ENCODE assay signal across 25 mouse cellular contexts in genomic region chr1:66804710-66805109, GRCm38 (mm10). TPM values are rescaled to one million over a fixed set of nuclear protein-coding genes. Genes with fewer than 3 reads are reported as not detected.
DNase-seq lines count a peak whose midpoint lies in the region; ATAC-seq and TF ChIP-seq lines count a peak whose summit lies in the region.
"Had no signal": no experiment of that assay in that cellular context is flagged by ENCODE, and none has a peak within 500 bp of the region (broad histone marks: within the 10 kb centered on the region; RNA-seq: fewer than 3 reads in every experiment).

No protein-coding gene starts in this region.

- peaks cover 0 to 7% of the 10 kb centered on the region in 2 experiments; a peak in 2 of 4 replicates for H3K4me1 ChIP-seq in MEL (ENCODE audit: control insufficient read depth in 1 of 2, insufficient read depth in 2 of 2, low read length in 2 of 2)
- H3K4me1 ChIP-seq in forebrain, embryonic 15.5 days, result no peaks in the 10 kb centered on the region
- H3K4me1 ChIP-seq: embryonic facial prominence, embryonic 13.5 days; embryonic facial prominence, embryonic 15.5 days; forebrain, embryonic 10.5 days; forebrain, embryonic 12.5 days had no signal

- 66% methylated on average over 5 of the region's 5 CpGs for WGBS in forebrain, embryonic 15.5 days

- peak overlapping the region; percentile 1; the same call in 1 of the 2 replicates for H3K27ac ChIP-seq in gastrocnemius, adult 2 months
- H3K27ac ChIP-seq in MEL (ENCODE audit: control insufficient read depth, low read depth, low read length), result no peak overlapping the region
- no peak overlapping the region for H3K27ac ChIP-seq in forebrain, embryonic 15.5 days (replicated peaks)
- H3K27ac ChIP-seq: embryonic facial prominence, embryonic 13.5 days; embryonic facial prominence, embryonic 15.5 days; forebrain, embryonic 10.5 days; forebrain, embryonic 12.5 days had no signal

- no peak overlapping the region for H3K4me2 ChIP-seq in forebrain, embryonic 15.5 days (replicated peaks)
- H3K4me2 ChIP-seq: embryonic facial prominence, embryonic 13.5 days; embryonic facial prominence, embryonic 15.5 days; forebrain, embryonic 12.5 days had no signal

- H3K79me2 ChIP-seq in MEL (ENCODE audit: control insufficient read depth, insufficient read depth, low read length, poor library complexity), result no peaks in the 10 kb centered on the region

- no peak for TF ChIP-seq CTCF in gastrocnemius, adult 2 months (IDR thresholded peaks at IDR 0.05)
- no peak for TF ChIP-seq CTCF in MEL (IDR thresholded peaks at IDR 0.05 in 2 of 3, conservative IDR thresholded peaks at IDR 0.05 in 1 of 3; ENCODE audit: control insufficient read depth in 1 of 3, insufficient read depth in 1 of 3, low read depth in 2 of 3, low read length in 3 of 3, poor library complexity in 1 of 3, severe bottlenecking in 1 of 3)

- no peak for TF ChIP-seq RAD21 in MEL (IDR thresholded peaks at IDR 0.05; ENCODE audit: low read depth, low read length)

- no peak for TF ChIP-seq POLR2A in MEL (IDR thresholded peaks at IDR 0.05; ENCODE audit: control insufficient read depth in 1 of 2, insufficient read depth in 1 of 2, low read depth in 1 of 2, low read length in 2 of 2, poor library complexity in 1 of 2)

- H3K36me3 ChIP-seq in MEL (ENCODE audit: control insufficient read depth in 1 of 2, insufficient read depth in 2 of 2, low read length in 2 of 2), result peaks cover 0 to 5% of the 10 kb centered on the region in 2 experiments; a peak in 3 of 4 replicates
- peaks cover 14% of the 10 kb centered on the region; the same call in 1 of the 2 replicates for H3K36me3 ChIP-seq in forebrain, embryonic 15.5 days

- no peak overlapping the region for H3K4me3 ChIP-seq in gastrocnemius, adult 2 months
- no peak overlapping the region for H3K4me3 ChIP-seq in MEL (ENCODE audit: control insufficient read depth in 1 of 2, insufficient read depth in 1 of 2, low read depth in 2 of 2, low read length in 2 of 2)
- H3K4me3 ChIP-seq in forebrain, embryonic 15.5 days, result no peak overlapping the region
- H3K4me3 ChIP-seq: embryonic facial prominence, embryonic 13.5 days; embryonic facial prominence, embryonic 15.5 days; erythroblast, embryonic 14.5 days; forebrain, embryonic 10.5 days; forebrain, embryonic 12.5 days had no signal

- peak; percentile 15 to 21; a peak in 2 of 4 replicates for TF ChIP-seq EP300 in MEL (IDR thresholded peaks at IDR 0.05; ENCODE audit: low read depth in 1 of 2, low read length in 2 of 2)

- intact Hi-C loops in gastrocnemius, adult 2 months (cut with DNase I), result no loop called here

- H3K9ac ChIP-seq in MEL (ENCODE audit: control insufficient read depth, low read depth, low read length, poor library complexity, severe bottlenecking), result no peak overlapping the region
- no peak overlapping the region for H3K9ac ChIP-seq in forebrain, embryonic 15.5 days (replicated peaks)
- H3K9ac ChIP-seq: embryonic facial prominence, embryonic 13.5 days; embryonic facial prominence, embryonic 15.5 days; forebrain, embryonic 12.5 days; forebrain, postnatal 0 days had no signal

- no peaks in the 10 kb centered on the region for H3K27me3 ChIP-seq in MEL (ENCODE audit: control insufficient read depth in 1 of 2, insufficient read depth in 2 of 2, low read length in 2 of 2)
- H3K27me3 ChIP-seq in forebrain, embryonic 15.5 days, result no peaks in the 10 kb centered on the region
- H3K27me3 ChIP-seq: CH12.LX; embryonic facial prominence, embryonic 13.5 days; embryonic facial prominence, embryonic 15.5 days; forebrain, embryonic 12.5 days had no signal

- no peaks in the 10 kb centered on the region for H3K9me3 ChIP-seq in MEL (replicated peaks; ENCODE audit: insufficient read depth, low read length)
- no peaks in the 10 kb centered on the region for H3K9me3 ChIP-seq in forebrain, embryonic 15.5 days
- H3K9me3 ChIP-seq: embryonic facial prominence, embryonic 13.5 days; embryonic facial prominence, embryonic 15.5 days; forebrain, embryonic 10.5 days; forebrain, embryonic 12.5 days; G1E had no signal

- DNase-seq in gastrocnemius, adult 2 months, result peak; percentile 23
- no peak for DNase-seq in gastrocnemius, adult 18-20 months (ENCODE audit: low spot score)
- DNase-seq in MEL (ENCODE audit: low read depth, low spot score), result peak; percentile 37
- DNase-seq: adrenal gland, adult 2 months; adrenal gland, postnatal 10 days; adrenal gland, postnatal 25 days; cerebellum, adult 11 months; cerebellum, adult 18-20 months; cerebellum, adult 8-10 months; cerebellum, adult 9-11 months; cerebellum, postnatal 14 days; cerebellum, postnatal 36 days; embryo, embryonic 11 days; forebrain, postnatal 0 days had no signal

- peak; percentile 78 for ATAC-seq in megakaryocyte-erythroid progenitor cell, adult 5-6 weeks (replicated peaks; ENCODE audit: low FRiP score, low TSS enrichment, poor library complexity, severe bottlenecking)
- ATAC-seq in forebrain, embryonic 15.5 days (replicated peaks), result no peak
- ATAC-seq: CD4-positive, CD25-positive, alpha-beta regulatory T cell, adult 4 months; forebrain, embryonic 14.5 days; forebrain, postnatal 0 days had no signal

TF ChIP-seq in MEL, 35 proteins besides CTCF, POLR2A, EP300 and RAD21:
- TF ChIP-seq TCF12 (IDR thresholded peaks at IDR 0.05; ENCODE audit: low read depth, low read length) (0 out of 2 replicates have a peak, but pooled peaks have one; percentile 19), MAFK (IDR thresholded peaks at IDR 0.05; ENCODE audit: borderline replicate concordance, low read depth, low read length) (no peak)

RNA-seq across cellular contexts. Expression of gene Kansl1l, which starts 12.7 kb away (rescaled TPM):
- 10 to 100 TPM; 23.2 to 23.8 TPM for total RNA-seq in gastrocnemius, adult 2 months (2021)
- total RNA-seq in gastrocnemius, adult 18-20 months (2021), result 10 to 100 TPM; 20.5 to 21.0 TPM
- 1.8 and 1.9 TPM in 2 replicates for total RNA-seq in MEL (2012; rRNA removed)
- 1 to 10 TPM in 1 of 2 experiments, not detected in 1; 1.9 TPM for polyA plus RNA-seq in MEL (2012; ENCODE audit: insufficient read depth in 1 of 2, insufficient read length in 2 of 2, low read depth in 1 of 2, low replicate concordance in 2 of 2, missing spikeins in 1 of 2)
- total RNA-seq in megakaryocyte-erythroid progenitor cell, adult 5-6 weeks (2014; fragmentation: Nextera tagmentation), result 28.2 and 36.1 TPM in 2 replicates
- 24.7 and 53.3 TPM in 2 replicates for total RNA-seq in megakaryocyte-erythroid progenitor cell, adult 5-6 weeks (2017)
- 15.3 and 17.9 TPM in 2 replicates for polyA plus RNA-seq in forebrain, embryonic 15.5 days (2015; fragmentation: Nextera tagmentation; extraction: Ambion mirVana)

RNA-seq across cellular contexts. Expression of gene Acadl, which starts 58.4 kb away (rescaled TPM):
- total RNA-seq in gastrocnemius, adult 2 months (2021), result 100 to 1,000 TPM; 186 to 398 TPM
- total RNA-seq in gastrocnemius, adult 18-20 months (2021), result 100 to 1,000 TPM; 261 to 305 TPM
- 0.07 and 0.12 TPM in 2 replicates for total RNA-seq in MEL (2012; rRNA removed)
- polyA plus RNA-seq in MEL (2012; ENCODE audit: insufficient read depth in 1 of 2, insufficient read length in 2 of 2, low read depth in 1 of 2, low replicate concordance in 2 of 2, missing spikeins in 1 of 2), result under 1 TPM in 1 of 2 experiments, not detected in 1; 0.32 TPM
- 85.6 and 91.2 TPM in 2 replicates for total RNA-seq in megakaryocyte-erythroid progenitor cell, adult 5-6 weeks (2014; fragmentation: Nextera tagmentation)
- 84.5 and 85.8 TPM in 2 replicates for total RNA-seq in megakaryocyte-erythroid progenitor cell, adult 5-6 weeks (2017)
- 31.2 and 34.2 TPM in 2 replicates for polyA plus RNA-seq in forebrain, embryonic 15.5 days (2015; fragmentation: Nextera tagmentation; extraction: Ambion mirVana)

Comparison
In these comparisons a context has a peak if more than half of its experiments do, and no peak if none do; other contexts are left out.
1. RNA of gene Acadl, which starts 58.4 kb away (total RNA-seq): 186 to 398 TPM in gastrocnemius, adult 2 months, 261 to 305 TPM in gastrocnemius, adult 18-20 months and 84.5 to 91.2 TPM in megakaryocyte-erythroid progenitor cell, adult 5-6 weeks; 0.07 to 0.12 TPM in MEL; every median in the first group is over 10 times any median in the second.